Mouse (Mus musculus): ENCODE measurements around the gene Eya3.

- no peak for TF ChIP-seq EP300 (IDR thresholded peaks at IDR 0.05; ENCODE audit: low read depth)
- no peak for TF ChIP-seq CTCF (IDR thresholded peaks at IDR 0.05; ENCODE audit: low read depth)
Observed at GRCm38 (mm10) chr4:132728233-132728632, 89.4 kb downstream of the Eya3 start.

Measured in liver, embryonic 14.5 days (tissue).